7 mouse cellular contexts compared by ENCODE assay signal in the genomic region with DNA sequence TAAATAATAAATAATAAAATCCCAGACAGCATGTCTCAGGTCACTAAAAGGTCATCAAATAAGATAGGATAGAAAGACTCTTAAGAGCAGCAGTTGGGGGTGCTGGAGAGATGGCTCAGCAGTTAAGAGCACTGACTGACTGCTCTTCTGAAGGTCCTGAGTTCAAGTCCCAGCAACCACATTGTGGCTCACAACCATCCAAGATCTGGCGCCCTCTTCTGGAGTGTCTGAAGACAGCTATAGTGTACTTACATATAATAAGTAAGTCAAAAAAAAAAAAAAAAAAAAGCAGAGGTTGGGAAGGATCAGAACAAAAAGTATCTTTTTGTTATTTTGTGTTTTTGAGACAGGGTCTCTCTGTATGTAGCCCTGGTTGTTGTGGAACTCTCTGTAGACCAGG. TPM values are rescaled to one million over a fixed set of nuclear protein-coding genes. Genes with fewer than 3 reads are reported as not detected.
DNase-seq lines count a peak whose midpoint lies in the region; ATAC-seq and TF ChIP-seq lines count a peak whose summit lies in the region.
"Not testable (repeated sequence)": the region's sequence is repeated elsewhere in the genome, so short reads cannot be mapped to it uniquely, and the experiment has no call there.

No protein-coding gene starts in this region.

- WGBS in heart, adult 2 months, result 94% methylated on average over 1 of the region's 1 CpGs
- 84% methylated on average over 1 of the region's 1 CpGs for WGBS in kidney, postnatal 0 days
- WGBS in liver, postnatal 0 days (ENCODE audit: insufficient replicate concordance), result 68% methylated on average over 1 of the region's 1 CpGs
- WGBS in thymus, adult 2 months, result 91% methylated on average over 1 of the region's 1 CpGs

- not testable (repeated sequence) for H3K9ac ChIP-seq in heart, adult 2 months (ENCODE audit: low read depth, low read length); kidney, postnatal 0 days (ENCODE audit: low read depth, low read length); liver, postnatal 0 days (replicated peaks)

- not testable (repeated sequence) for H3K27me3 ChIP-seq in heart, adult 2 months (ENCODE audit: control insufficient read depth, insufficient read depth, low read length); kidney, postnatal 0 days (ENCODE audit: insufficient read depth, low read length); liver, postnatal 0 days (ENCODE audit: insufficient read depth, low read length); thymus, adult 2 months (ENCODE audit: control insufficient read depth, insufficient read depth, low read length)

- TF ChIP-seq CTCF in heart, adult 2 months (IDR thresholded peaks at IDR 0.05), result peak; percentile 56
- peak; percentile 48 for TF ChIP-seq CTCF in kidney, postnatal 0 days (IDR thresholded peaks at IDR 0.05; ENCODE audit: low read depth)
- TF ChIP-seq CTCF in liver, postnatal 0 days (IDR thresholded peaks at IDR 0.05; ENCODE audit: low read depth), result peak; percentile 48
- not testable (repeated sequence) for TF ChIP-seq CTCF in thymus, adult 2 months (IDR thresholded peaks at IDR 0.05; ENCODE audit: borderline replicate concordance, control insufficient read depth, extremely low read depth, insufficient read depth, low read length, poor library complexity)

- H3K36me3 ChIP-seq in heart, adult 2 months (ENCODE audit: control insufficient read depth, insufficient read depth, low read length); thymus, adult 2 months (ENCODE audit: control insufficient read depth, insufficient read depth, low read length): not testable (repeated sequence)
- H3K36me3 ChIP-seq in kidney, postnatal 0 days (ENCODE audit: insufficient read depth, low read length), result 0 out of 2 replicates have a peak, but pooled peaks cover 20% of the 10 kb centered on the region
- peaks cover 28% of the 10 kb centered on the region for H3K36me3 ChIP-seq in liver, postnatal 0 days (replicated peaks; ENCODE audit: insufficient read depth, low read length)

- not testable (repeated sequence) for H3K79me2 ChIP-seq in heart, adult 2 months (replicated peaks; ENCODE audit: control insufficient read depth, insufficient read depth, low read length)

- DNase-seq in B cell, adult 2 months, result peak; percentile 43 to 54
- DNase-seq in adrenal gland, postnatal 14 days, result peak; percentile 53
- DNase-seq in heart, adult 2 months; kidney, postnatal 0 days (ENCODE audit: low spot score): not testable (repeated sequence)
- peak; percentile 31 for DNase-seq in liver, postnatal 0 days
- peak; percentile 36 for DNase-seq in naive thymus-derived CD4-positive, alpha-beta T cell, adult 2 months (ENCODE audit: low read depth)
- peak; percentile 24 for DNase-seq in thymus, adult 2 months

- TF ChIP-seq EP300 in heart, adult 2 months (IDR thresholded peaks at IDR 0.05; ENCODE audit: insufficient read depth, low read depth, low read length); liver, postnatal 0 days (IDR thresholded peaks at IDR 0.05; ENCODE audit: low read depth): not testable (repeated sequence)

- H3K27ac ChIP-seq in heart, adult 2 months; kidney, postnatal 0 days; liver, postnatal 0 days (ENCODE audit: low read depth); thymus, adult 2 months (ENCODE audit: control insufficient read depth, insufficient read depth, low read length): not testable (repeated sequence)

- not testable (repeated sequence) for ATAC-seq in kidney, postnatal 0 days (replicated peaks; ENCODE audit: low FRiP score, low read depth); liver, postnatal 0 days

- H3K4me2 ChIP-seq in kidney, postnatal 0 days (ENCODE audit: low read length); liver, postnatal 0 days (ENCODE audit: low read depth, low read length): not testable (repeated sequence)

- not testable (repeated sequence) for H3K4me3 ChIP-seq in heart, adult 2 months; kidney, postnatal 0 days (replicated peaks; ENCODE audit: low read depth, low read length); liver, postnatal 0 days (ENCODE audit: low read depth, low read length); thymus, adult 2 months (ENCODE audit: control insufficient read depth, insufficient read depth, low read length)

- H3K4me1 ChIP-seq in heart, adult 2 months (ENCODE audit: control insufficient read depth, insufficient read depth, low read length); kidney, postnatal 0 days (replicated peaks; ENCODE audit: insufficient read depth, low read length); liver, postnatal 0 days (ENCODE audit: insufficient read depth); thymus, adult 2 months (replicated peaks; ENCODE audit: control insufficient read depth, insufficient read depth, low read length): not testable (repeated sequence)

- not testable (repeated sequence) for TF ChIP-seq POLR2A in heart, adult 2 months (IDR thresholded peaks at IDR 0.05; ENCODE audit: insufficient read depth, low read depth, low read length); thymus, adult 2 months (IDR thresholded peaks at IDR 0.05; ENCODE audit: control insufficient read depth, extremely low read depth, insufficient read depth, low read length, poor library complexity)

- not testable (repeated sequence) for H3K9me3 ChIP-seq in kidney, postnatal 0 days (replicated peaks; ENCODE audit: low read length); liver, postnatal 0 days (ENCODE audit: low read length)

- intact Hi-C loops in heart, adult 2 months (cut with DNase I), result not testable (repeated sequence)

RNA-seq across cellular contexts. Expression of gene Pcbp1, which starts 31.1 kb away (rescaled TPM):
- 260 TPM in 2 replicates for total RNA-seq in adrenal gland, postnatal 14 days (2021)
- total RNA-seq in heart, adult 2 months (2021), result 100 to 1,000 TPM; 155 to 164 TPM
- polyA plus RNA-seq in heart, adult 2 months (2012; rRNA removed), result 72.9 and 85.8 TPM in 2 replicates
- polyA plus RNA-seq in kidney, postnatal 0 days (2015; fragmentation: Nextera tagmentation; extraction: Ambion mirVana), result 488 and 506 TPM in 2 replicates
- polyA plus RNA-seq in liver, postnatal 0 days (2015; fragmentation: Nextera tagmentation; extraction: Ambion mirVana), result 206 and 208 TPM in 2 replicates
- polyA plus RNA-seq in thymus, adult 2 months (2012; rRNA removed), result 291 and 363 TPM in 2 replicates
